Mouse (Mus musculus): ENCODE results near the gene Sept11.
A peak's percentile ranks its signal among the peaks of the same experiment; 100 is the strongest.

Gene Sept11

GRCm38 (mm10) chr5:93126222-93126929, 33.1 kb downstream of the Sept11 start:
- no peak for DNase-seq (ENCODE audit: extremely low spot score, low spot score)

DNA sequence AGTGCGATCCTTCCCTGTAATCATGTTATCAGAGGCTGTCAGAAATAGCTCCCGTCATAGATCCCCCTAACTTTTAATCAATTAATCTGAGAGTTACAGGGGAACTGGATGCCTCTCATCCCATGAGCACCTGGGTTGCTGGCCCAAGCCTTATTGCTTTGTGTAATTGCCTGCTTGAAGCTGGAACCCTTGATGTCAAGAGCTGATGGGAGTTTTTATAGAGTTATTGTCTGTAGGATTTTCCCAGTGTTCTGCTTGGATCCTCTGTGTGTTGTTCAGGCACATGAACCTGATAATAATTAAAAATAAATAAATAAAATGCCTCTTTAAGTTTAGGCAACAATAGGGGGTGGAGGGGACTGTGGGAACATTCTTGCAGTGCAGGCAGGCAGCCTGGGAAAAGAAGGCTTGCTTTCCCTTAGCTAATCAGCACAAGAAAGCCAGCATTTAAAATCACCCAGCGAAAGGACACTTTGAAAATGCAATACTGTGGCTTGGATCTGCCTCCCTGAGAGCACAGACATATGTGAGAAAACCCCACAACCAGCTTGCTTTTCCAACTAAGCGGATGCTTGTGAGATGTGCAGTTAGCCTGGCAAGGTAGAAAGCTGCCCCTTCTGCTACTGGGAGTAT, 33.8 kb downstream of the Sept11 start:
- no peak for DNase-seq (ENCODE audit: extremely low spot score, low spot score)

DNA sequence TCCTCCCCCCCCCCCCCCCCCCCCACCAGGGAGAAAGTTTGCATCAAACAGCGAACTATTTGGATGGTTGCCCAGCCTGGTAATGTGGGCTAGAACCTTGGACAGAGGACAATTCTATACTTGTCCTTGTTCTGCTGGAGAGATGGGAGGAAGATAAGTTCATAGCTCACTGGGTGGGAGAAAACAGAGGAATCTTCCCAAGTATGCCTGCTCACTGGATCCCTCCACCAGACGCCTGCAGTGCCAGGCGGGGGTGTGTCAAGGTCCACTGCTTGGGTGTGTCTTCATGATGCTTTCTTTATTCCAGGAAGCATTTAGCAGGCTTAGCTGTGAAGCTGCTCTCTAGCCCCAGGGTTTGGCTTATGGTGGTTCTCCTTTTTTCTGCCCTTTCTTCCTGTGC, 34.5 kb downstream of the Sept11 start:
- DNase-seq (ENCODE audit: extremely low spot score, low spot score) = no peak

GRCm38 (mm10) chr5:93128765-93129164, 35.5 kb downstream of the Sept11 start:
- no peak for DNase-seq (ENCODE audit: extremely low spot score, low spot score)

DNA sequence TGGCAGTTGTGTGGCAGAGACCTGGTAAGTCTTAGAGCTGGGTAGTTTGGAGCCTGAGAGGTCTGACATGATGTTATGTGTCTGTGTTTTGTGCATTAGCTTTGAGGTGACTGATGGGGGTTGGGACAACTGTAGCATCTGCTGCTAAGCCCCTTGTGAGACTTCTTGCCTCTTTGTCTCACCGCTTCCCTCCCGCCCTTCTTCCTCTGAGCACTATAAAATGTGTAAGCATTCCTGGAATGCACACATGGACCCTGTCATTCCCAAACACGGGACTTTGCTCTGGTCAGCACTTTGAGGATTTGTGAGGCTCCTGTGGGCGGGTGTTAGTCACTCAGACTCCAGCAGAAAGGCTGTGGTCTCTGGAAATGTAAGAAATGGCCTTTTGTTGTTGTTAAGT, 36.7 kb downstream of the Sept11 start:
- peak; percentile 57 for DNase-seq (ENCODE audit: extremely low spot score, low spot score)

DNA sequence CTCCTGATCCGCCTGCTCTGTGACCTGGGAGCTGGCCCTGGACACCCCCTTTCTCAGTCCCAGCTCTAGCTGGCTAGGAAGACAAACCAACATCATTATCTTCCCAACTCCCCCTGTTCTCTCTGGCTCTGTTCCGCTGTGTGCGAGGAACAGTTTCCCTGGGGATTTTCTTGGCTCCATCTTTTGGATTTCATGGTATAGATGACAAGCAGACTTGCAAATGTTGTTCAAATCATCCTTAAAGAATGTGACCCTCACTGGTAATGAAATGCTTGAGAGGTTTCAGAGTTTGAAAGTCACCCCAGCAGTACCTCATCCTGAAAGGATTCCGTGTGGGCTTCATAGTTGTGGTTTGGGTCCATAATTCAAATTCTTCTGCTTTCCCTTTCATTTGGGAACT, 38.2 kb downstream of the Sept11 start:
- DNase-seq (ENCODE audit: extremely low spot score, low spot score) = no peak

- no peak for DNase-seq (ENCODE audit: extremely low spot score, low spot score)
Observed at GRCm38 (mm10) chr5:93133445-93134244, 40.4 kb downstream of the Sept11 start.

- no peak for DNase-seq (ENCODE audit: extremely low spot score, low spot score)
Observed at GRCm38 (mm10) chr5:93135368-93136107, 42.3 kb downstream of the Sept11 start.

DNA sequence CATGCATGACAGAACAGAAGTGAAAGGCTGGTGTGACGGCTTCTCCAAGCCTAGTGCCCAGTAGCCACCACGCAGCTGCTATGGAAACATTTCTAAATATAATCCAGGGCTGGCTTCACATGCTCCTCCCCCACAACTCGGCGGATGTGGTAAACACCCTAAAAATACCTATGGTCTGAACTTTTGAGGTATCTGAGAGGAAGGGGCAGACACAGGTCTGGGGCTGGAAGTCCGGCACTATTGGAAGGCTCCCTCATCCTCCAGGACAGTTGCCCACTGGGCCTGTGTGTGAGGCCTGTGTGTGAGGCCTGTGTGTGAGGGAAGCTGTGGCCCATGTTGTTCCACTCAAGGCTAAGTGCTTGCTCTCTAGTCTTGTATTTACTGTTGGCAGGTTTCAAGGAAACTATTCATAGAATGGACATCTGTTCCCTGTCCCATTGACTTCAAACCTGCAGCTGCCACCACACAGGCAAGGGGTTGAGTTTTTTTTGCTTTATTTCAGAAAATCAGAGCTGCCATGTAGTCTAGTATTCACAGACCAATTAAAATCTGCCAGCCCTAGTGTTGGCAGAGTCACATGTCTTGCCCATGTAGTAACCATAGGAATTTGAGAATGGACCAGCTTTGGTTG, 43.8 kb downstream of the Sept11 start:
- no peak for DNase-seq (ENCODE audit: extremely low spot score, low spot score)

- DNase-seq (ENCODE audit: extremely low spot score, low spot score) = no peak
Observed at GRCm38 (mm10) chr5:93139350-93139749, 46.1 kb downstream of the Sept11 start.

DNA sequence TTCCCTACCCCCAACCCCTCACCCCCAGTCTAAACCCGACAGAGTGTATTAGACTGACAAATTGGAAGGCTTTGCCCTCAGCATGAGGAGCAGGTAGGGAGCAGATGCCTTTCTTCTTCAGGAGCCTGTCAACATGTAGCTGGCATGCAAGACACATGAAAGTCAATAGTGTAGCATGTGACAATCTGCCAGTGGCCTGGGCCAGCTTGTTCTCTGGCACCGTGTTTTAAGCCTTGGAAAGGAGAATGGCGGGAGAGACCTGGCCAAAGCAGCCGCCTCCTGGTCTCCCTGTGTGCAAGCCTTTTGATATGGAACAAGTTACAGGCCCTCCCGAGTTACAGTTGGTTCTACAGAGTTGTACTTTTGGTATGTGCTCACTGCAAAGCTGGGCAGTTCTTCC, 47.5 kb downstream of the Sept11 start:
- no peak for DNase-seq (ENCODE audit: extremely low spot score, low spot score)

DNA sequence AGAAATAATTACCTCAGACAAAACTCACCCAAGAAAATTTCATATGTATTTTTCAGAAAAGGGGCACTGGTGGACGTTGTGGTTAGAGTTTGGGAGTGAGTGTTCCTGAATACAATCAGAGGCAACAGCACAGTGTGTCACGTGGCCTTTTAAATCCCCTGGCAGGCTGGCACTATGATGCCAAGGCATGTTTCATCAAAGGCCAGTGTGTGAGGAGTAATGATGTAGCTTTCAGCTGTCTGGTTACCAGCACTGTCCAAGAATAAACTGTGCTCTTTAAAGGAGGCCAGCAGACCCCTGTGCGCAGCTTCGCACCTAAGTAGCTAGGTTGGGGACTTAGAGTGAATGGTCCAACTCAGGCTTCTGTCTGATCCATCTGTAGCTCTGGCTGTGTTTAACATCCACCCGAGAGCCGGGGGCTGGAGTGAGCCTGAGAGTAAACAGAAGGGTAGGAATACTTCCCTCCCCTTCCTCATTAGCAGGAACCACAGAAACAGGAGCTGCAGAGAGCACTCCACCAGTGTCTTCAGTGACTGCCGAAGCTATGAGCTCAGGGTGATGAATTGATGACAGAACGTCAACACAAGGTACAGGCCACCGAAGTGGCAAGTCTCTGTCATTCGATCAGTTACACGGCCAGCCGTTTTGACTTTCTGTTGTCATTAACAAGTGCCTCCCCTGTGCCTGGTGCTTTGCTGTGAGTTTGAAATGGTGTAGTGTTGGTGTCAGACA, 50.3 kb downstream of the Sept11 start:
- DNase-seq (ENCODE audit: extremely low spot score, low spot score) = no peak

GRCm38 (mm10) chr5:93144874-93145273, 51.6 kb downstream of the Sept11 start:
- DNase-seq (ENCODE audit: extremely low spot score, low spot score) = no peak

- DNase-seq (ENCODE audit: extremely low spot score, low spot score) = no peak
Observed at GRCm38 (mm10) chr5:93145504-93145903, 52.3 kb downstream of the Sept11 start.

GRCm38 (mm10) chr5:93149969-93150777, 56.9 kb downstream of the Sept11 start:
- no peak for DNase-seq (ENCODE audit: extremely low spot score, low spot score)

DNA sequence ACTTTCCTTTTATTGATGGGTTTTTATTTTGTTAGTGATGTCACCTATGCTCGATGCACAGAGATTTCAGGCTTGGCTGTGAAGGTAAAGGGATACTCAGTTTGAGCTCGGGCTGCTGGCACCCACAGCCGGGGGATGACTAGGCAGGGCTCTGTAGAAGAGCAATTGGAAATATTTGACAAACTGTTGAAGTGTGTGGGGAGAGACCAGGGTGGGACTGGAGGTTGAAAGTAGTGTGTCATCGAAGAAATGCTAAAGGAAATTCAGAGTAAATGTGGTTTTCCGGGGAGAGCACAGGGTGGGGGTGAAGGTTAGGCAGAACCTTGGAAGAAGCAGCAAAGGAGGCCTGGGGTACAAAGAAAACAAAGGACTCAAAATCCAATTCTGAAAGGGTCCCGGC, 58.7 kb downstream of the Sept11 start:
- DNase-seq (ENCODE audit: extremely low spot score, low spot score) = no peak

DNA sequence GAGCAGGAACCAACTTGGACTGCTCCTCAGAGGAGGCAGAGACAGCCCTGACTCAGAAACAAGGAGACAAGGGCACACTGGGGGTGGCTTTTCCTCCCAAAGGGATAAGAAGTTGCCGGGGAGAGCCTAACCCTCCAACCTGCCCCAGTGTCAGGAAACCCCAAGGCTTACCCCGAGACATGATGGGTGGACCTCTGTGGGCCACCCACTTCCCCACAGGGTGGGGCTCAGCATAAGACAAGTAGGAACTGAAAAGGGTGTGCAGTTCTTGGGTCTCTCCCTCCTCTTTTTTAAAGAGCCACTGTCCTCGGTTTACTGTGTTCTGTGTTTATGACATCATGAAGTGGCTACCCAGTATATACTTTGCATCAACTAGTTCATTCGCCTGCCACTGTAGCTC, 59.2 kb downstream of the Sept11 start:
- DNase-seq (ENCODE audit: extremely low spot score, low spot score) = no peak

DNA sequence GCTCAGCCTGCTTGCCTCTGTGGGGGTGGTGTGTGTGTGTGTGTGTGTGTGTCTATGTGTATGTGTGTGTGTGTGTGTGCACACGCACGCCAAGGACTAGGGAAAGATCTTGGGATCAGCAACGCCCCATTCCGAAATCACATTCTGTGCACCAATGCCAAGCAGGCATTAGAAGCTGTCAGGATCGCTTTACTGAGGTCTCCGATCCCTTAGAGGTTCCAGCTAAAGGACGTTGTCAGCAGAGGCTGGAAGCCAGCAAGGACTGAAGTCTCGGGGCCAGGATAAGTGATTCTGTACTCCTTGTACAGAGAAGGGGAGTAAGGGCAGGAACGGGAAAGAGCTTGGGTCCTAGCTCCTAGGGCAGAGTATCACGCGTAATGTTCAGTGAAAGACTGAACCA, 61.2 kb downstream of the Sept11 start:
- no peak for DNase-seq (ENCODE audit: extremely low spot score, low spot score)

DNA sequence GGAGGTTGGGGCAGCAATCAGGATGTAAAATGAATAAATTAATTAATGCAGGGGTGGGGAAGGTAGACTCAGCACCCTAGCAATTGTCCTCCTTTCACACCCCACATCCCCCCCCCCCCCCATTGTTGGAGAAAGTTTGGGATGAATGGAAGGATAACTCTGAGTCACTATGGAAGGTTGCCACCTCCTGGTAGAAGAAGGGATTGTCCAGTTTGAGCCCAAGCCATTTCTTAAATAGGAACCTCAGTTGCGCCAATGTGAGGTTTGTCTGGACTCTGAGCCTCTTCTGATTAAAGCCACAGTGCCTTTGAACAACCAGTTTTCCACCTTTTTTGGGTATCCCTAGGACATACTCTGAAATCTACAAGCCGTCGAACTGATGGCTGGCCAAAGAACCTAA, 70.3 kb downstream of the Sept11 start:
- DNase-seq (ENCODE audit: extremely low spot score, low spot score) = no peak
